Mouse (Mus musculus) MN1 (cell line): ENCODE results near the gene Gm49387.

Source experiments
- DNase-seq: peaks from one replicate; pipeline ENCODE4 v3.0.0-alpha.2; 2016; ENCODE audit warnings: low spot score

Gene Gm49387

GRCm38 (mm10) chr14:31525040-31525810 lies 115.5 kb downstream of the Gm49387 start:
- DNase-seq = no peak

GRCm38 (mm10) chr14:31521318-31521717 lies 119.4 kb downstream of the Gm49387 start:
- DNase-seq = no peak

- DNase-seq = peak; percentile 52
Observed at GRCm38 (mm10) chr14:31519165-31519564, 121.5 kb downstream of the Gm49387 start.

- no peak for DNase-seq
Observed at GRCm38 (mm10) chr14:31515895-31516294, 124.8 kb downstream of the Gm49387 start.

GRCm38 (mm10) chr14:31510322-31510721 lies 130.4 kb downstream of the Gm49387 start:
- DNase-seq = no peak

GRCm38 (mm10) chr14:31509911-31510310 lies 130.8 kb downstream of the Gm49387 start:
- peak; percentile 65 for DNase-seq

GRCm38 (mm10) chr14:31506456-31506855 lies 134.2 kb downstream of the Gm49387 start:
- DNase-seq = no peak

- DNase-seq = peak; percentile 34
Observed at GRCm38 (mm10) chr14:31503406-31503805, 137.3 kb downstream of the Gm49387 start.
